Mouse (Mus musculus): ENCODE measurements around the gene Nmnat2. TPM values are rescaled to one million over a fixed set of nuclear protein-coding genes. Genes with fewer than 3 reads are reported as not detected.

The Nmnat2 gene
- polyA plus RNA-seq, 1 experiment from 2014 or later: 1.3 TPM

- no peaks in the 10 kb centered on the region for H3K9me3 ChIP-seq (ENCODE audit: control insufficient read depth, low read length)
- no peaks in the 10 kb centered on the region for H3K27me3 ChIP-seq (ENCODE audit: control insufficient read depth, insufficient read depth, low read length)
- no peak for TF ChIP-seq EP300 (optimal IDR thresholded peaks at IDR 0.05)
- TF ChIP-seq CTCF (IDR thresholded peaks at IDR 0.05; ENCODE audit: low read depth): no peak
- H3K36me3 ChIP-seq (ENCODE audit: control insufficient read depth, insufficient read depth, low read length): no peaks in the 10 kb centered on the region
- no peak overlapping the region for H3K4me2 ChIP-seq (replicated peaks; ENCODE audit: low read depth)
- H3K4me3 ChIP-seq (ENCODE audit: low read depth, low read length): no peak overlapping the region
- no peak overlapping the region for H3K27ac ChIP-seq (replicated peaks)
- no peak overlapping the region for H3K9ac ChIP-seq (ENCODE audit: low read length)
- WGBS: 47% methylated on average over 9 of the region's 9 CpGs
- ATAC-seq (ENCODE audit: low FRiP score, low TSS enrichment): no peak
- DNase-seq (ENCODE audit: low spot score): no peak
- peaks cover 6% of the 10 kb centered on the region for H3K4me1 ChIP-seq (replicated peaks; ENCODE audit: control insufficient read depth, insufficient read depth)
These were observed 54.5 kb downstream of the Nmnat2 start for GRCm38 (mm10) chr1:153009338-153009737.

GRCm38 (mm10) chr1:153010353-153011351, 55.9 kb downstream of the Nmnat2 start:
- peaks cover 8% of the 10 kb centered on the region for H3K4me1 ChIP-seq (replicated peaks; ENCODE audit: control insufficient read depth, insufficient read depth)
- no peak for TF ChIP-seq EP300 (optimal IDR thresholded peaks at IDR 0.05)
- no peak for TF ChIP-seq CTCF (IDR thresholded peaks at IDR 0.05; ENCODE audit: low read depth)
- no peak overlapping the region for H3K9ac ChIP-seq (ENCODE audit: low read length)
- no peaks in the 10 kb centered on the region for H3K36me3 ChIP-seq (ENCODE audit: control insufficient read depth, insufficient read depth, low read length)
- ATAC-seq (ENCODE audit: low FRiP score, low TSS enrichment): 0 out of 2 replicates have a peak, but pooled peaks have one; percentile 34
- no peak overlapping the region for H3K27ac ChIP-seq (replicated peaks)
- no peaks in the 10 kb centered on the region for H3K27me3 ChIP-seq (ENCODE audit: control insufficient read depth, insufficient read depth, low read length)
- H3K4me3 ChIP-seq (ENCODE audit: low read depth, low read length): no peak overlapping the region
- H3K4me2 ChIP-seq (replicated peaks; ENCODE audit: low read depth): no peak overlapping the region
- no peak for DNase-seq (ENCODE audit: low spot score)
- 67% methylated on average over 13 of the region's 13 CpGs for WGBS
- H3K9me3 ChIP-seq (ENCODE audit: control insufficient read depth, low read length): no peaks in the 10 kb centered on the region

GRCm38 (mm10) chr1:153011544-153011943, 56.8 kb downstream of the Nmnat2 start:
- Histone ChIP-seq H3K36me3 (ENCODE audit: control insufficient read depth, insufficient read depth, low read length) (no peaks in the 10 kb centered on the region), H3K4me3 (ENCODE audit: low read depth, low read length) (no peak overlapping the region), H3K9ac (ENCODE audit: low read length) (no peak overlapping the region), H3K4me2 (replicated peaks; ENCODE audit: low read depth) (no peak overlapping the region), H3K27me3 (ENCODE audit: control insufficient read depth, insufficient read depth, low read length) (no peaks in the 10 kb centered on the region), H3K9me3 (ENCODE audit: control insufficient read depth, low read length) (no peaks in the 10 kb centered on the region), H3K27ac (replicated peaks) (no peak overlapping the region), H3K4me1 (replicated peaks; ENCODE audit: control insufficient read depth, insufficient read depth) (peaks cover 8% of the 10 kb centered on the region)
- DNase-seq (ENCODE audit: low spot score) (no peak), ATAC-seq (ENCODE audit: low FRiP score, low TSS enrichment) (no peak)
- 90% methylated on average over 6 of the region's 6 CpGs for WGBS
- TF ChIP-seq EP300 (optimal IDR thresholded peaks at IDR 0.05): no peak
- no peak for TF ChIP-seq CTCF (IDR thresholded peaks at IDR 0.05; ENCODE audit: low read depth)

GRCm38 (mm10) chr1:153013541-153014288, 58.9 kb downstream of the Nmnat2 start:
- H3K9ac ChIP-seq (ENCODE audit: low read length): no peak overlapping the region
- H3K9me3 ChIP-seq (ENCODE audit: control insufficient read depth, low read length): no peaks in the 10 kb centered on the region
- WGBS: 54% methylated on average over 2 of the region's 2 CpGs
- DNase-seq (ENCODE audit: low spot score) (no peak), ATAC-seq (ENCODE audit: low FRiP score, low TSS enrichment) (0 out of 2 replicates have a peak, but pooled peaks have one; percentile 45)
- peak overlapping the region; percentile 82 for H3K27ac ChIP-seq (replicated peaks)
- H3K4me3 ChIP-seq (ENCODE audit: low read depth, low read length): no peak overlapping the region
- peaks cover 8% of the 10 kb centered on the region for H3K4me1 ChIP-seq (replicated peaks; ENCODE audit: control insufficient read depth, insufficient read depth)
- H3K4me2 ChIP-seq (replicated peaks; ENCODE audit: low read depth): no peak overlapping the region
- H3K36me3 ChIP-seq (ENCODE audit: control insufficient read depth, insufficient read depth, low read length): no peaks in the 10 kb centered on the region
- TF ChIP-seq CTCF (IDR thresholded peaks at IDR 0.05; ENCODE audit: low read depth) (no peak), EP300 (optimal IDR thresholded peaks at IDR 0.05) (no peak)
- H3K27me3 ChIP-seq (ENCODE audit: control insufficient read depth, insufficient read depth, low read length): no peaks in the 10 kb centered on the region

- Histone ChIP-seq H3K36me3 (ENCODE audit: control insufficient read depth, insufficient read depth, low read length) (no peaks in the 10 kb centered on the region), H3K27me3 (ENCODE audit: control insufficient read depth, insufficient read depth, low read length) (no peaks in the 10 kb centered on the region), H3K27ac (replicated peaks) (peak overlapping the region; percentile 82), H3K9me3 (ENCODE audit: control insufficient read depth, low read length) (no peaks in the 10 kb centered on the region), H3K4me3 (ENCODE audit: low read depth, low read length) (no peak overlapping the region), H3K4me2 (replicated peaks; ENCODE audit: low read depth) (no peak overlapping the region; the same call in 1 of the 2 replicates), H3K9ac (ENCODE audit: low read length) (no peak overlapping the region), H3K4me1 (replicated peaks; ENCODE audit: control insufficient read depth, insufficient read depth) (peaks cover 8% of the 10 kb centered on the region)
- DNase-seq (ENCODE audit: low spot score): peak; percentile 27
- peak; percentile 61; the same call in 1 of the 2 replicates for ATAC-seq (ENCODE audit: low FRiP score, low TSS enrichment)
- no peak for TF ChIP-seq CTCF (IDR thresholded peaks at IDR 0.05; ENCODE audit: low read depth)
- WGBS: 22% methylated on average over 14 of the region's 14 CpGs
These were observed 59.8 kb downstream of the Nmnat2 start for GRCm38 (mm10) chr1:153014431-153015186.

Measured in stomach, postnatal 0 days (tissue).